Mouse (Mus musculus) lung, embryonic 14.5 days (tissue): ENCODE data around the gene Ube2e2. TPM values are rescaled to one million over a fixed set of nuclear protein-coding genes. Genes with fewer than 3 reads are reported as not detected.

Experiments used
- ATAC-seq: fragments of 200-750 bp; cut with Nextera tagmentation; 2 replicates; pipeline ENCODE4 v1.8.0; 2017; ENCODE audit warnings: mild to moderate bottlenecking, moderate TSS enrichment, moderate library complexity; ENCODE audit not compliant: insufficient read depth
- DNase-seq: peaks from one replicate; pipeline ENCODE4 v3.0.0-alpha.2; 2015
- H3K27ac ChIP-seq: fragments of 300-500 bp; sonication (generic); 2 replicates; pipeline ENCODE4 v1.5.1; 2014; ENCODE audit warnings: low read depth, mild to moderate bottlenecking, moderate library complexity
- H3K27me3 ChIP-seq: fragments of 300-500 bp; sonication (generic); 2 replicates; pipeline ENCODE4 v1.6.1; 2014; ENCODE audit warnings: low read length, control low read depth; ENCODE audit not compliant: insufficient read depth
- H3K36me3 ChIP-seq: fragments of 300-500 bp; sonication (generic); 2 replicates; pipeline ENCODE4 v1.6.1; 2014; ENCODE audit warnings: control low read depth; ENCODE audit not compliant: insufficient read depth
- H3K4me1 ChIP-seq: fragments of 300-500 bp; sonication (generic); 2 replicates; pipeline ENCODE4 v1.6.1; 2014; ENCODE audit warnings: antibody characterized with exemption, control low read depth; ENCODE audit not compliant: insufficient read depth
- H3K4me2 ChIP-seq: fragments of 300-500 bp; sonication (generic); 2 replicates; pipeline ENCODE4 v1.6.1; 2014; ENCODE audit warnings: mild to moderate bottlenecking
- H3K4me3 ChIP-seq: fragments of 300-500 bp; sonication (generic); 2 replicates; pipeline ENCODE4 v1.5.1; 2014; ENCODE audit warnings: low read depth, low read length
- H3K9ac ChIP-seq: fragments of 300-500 bp; sonication (generic); 2 replicates; pipeline ENCODE4 v1.6.1; 2014
- H3K9me3 ChIP-seq: fragments of 300-500 bp; sonication (generic); 2 replicates; pipeline ENCODE4 v1.6.1; 2016; ENCODE audit warnings: low read depth, low read length, control low read depth
- CTCF ChIP-seq: IDR thresholded peaks from 2 replicates; pipeline ENCODE4 v1.5.1; 2016; ENCODE audit warnings: antibody characterized with exemption, low read depth
- WGBS: fragments of 180-500 bp; shearing (Covaris S2); extraction: QIAGEN DNeasy Blood & Tissue Kit; methylation state at CpG from one replicate; pipeline ENCODE4 v1.1.7; 2014; 5-methylcytosine and 5-hydroxymethylcytosine counted together
- polyA plus RNA-seq: library from polyadenylated mRNA; unstranded; fragments of >200 nt; fragmentation: Nextera tagmentation; extraction: Ambion mirVana; gene quantifications from 2 replicates; pipeline ENCODE4 v1.2.1, GENCODE M21; 2014

Gene Ube2e2
- polyA plus RNA-seq, 1 experiment from 2014 or later: 75.0 TPM

DNA sequence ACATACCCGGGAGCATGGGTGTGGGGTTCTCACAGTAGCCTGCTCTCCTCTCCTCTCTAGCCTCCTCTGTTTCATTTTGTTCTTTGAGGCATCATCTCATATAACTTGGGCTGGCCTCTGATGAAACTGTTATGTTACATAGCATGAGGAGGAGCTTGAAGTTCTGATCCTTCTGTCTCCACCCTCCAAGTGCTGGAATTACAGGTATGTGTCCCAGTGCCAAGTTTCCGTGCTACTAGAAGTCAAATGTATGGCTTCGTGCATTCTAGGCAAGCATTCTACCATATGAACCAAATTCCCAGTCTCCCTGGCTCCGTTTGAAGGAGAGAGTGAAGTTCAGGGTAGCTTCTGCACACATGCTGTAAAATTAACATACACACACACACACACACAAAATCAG, 363.6 kb downstream of the Ube2e2 start:
- no peak overlapping the region for H3K4me3 ChIP-seq
- DNase-seq (no peak), ATAC-seq (no peak)
- no peak overlapping the region for H3K4me2 ChIP-seq
- WGBS: 86% methylated on average over 4 of the region's 4 CpGs
- no peak for TF ChIP-seq CTCF
- no peaks in the 10 kb centered on the region for H3K27me3 ChIP-seq
- no peak overlapping the region for H3K27ac ChIP-seq
- no peaks in the 10 kb centered on the region for H3K36me3 ChIP-seq
- H3K9me3 ChIP-seq: no peaks in the 10 kb centered on the region
- no peaks in the 10 kb centered on the region for H3K4me1 ChIP-seq
- H3K9ac ChIP-seq: no peak overlapping the region
